In the genomic region with DNA sequence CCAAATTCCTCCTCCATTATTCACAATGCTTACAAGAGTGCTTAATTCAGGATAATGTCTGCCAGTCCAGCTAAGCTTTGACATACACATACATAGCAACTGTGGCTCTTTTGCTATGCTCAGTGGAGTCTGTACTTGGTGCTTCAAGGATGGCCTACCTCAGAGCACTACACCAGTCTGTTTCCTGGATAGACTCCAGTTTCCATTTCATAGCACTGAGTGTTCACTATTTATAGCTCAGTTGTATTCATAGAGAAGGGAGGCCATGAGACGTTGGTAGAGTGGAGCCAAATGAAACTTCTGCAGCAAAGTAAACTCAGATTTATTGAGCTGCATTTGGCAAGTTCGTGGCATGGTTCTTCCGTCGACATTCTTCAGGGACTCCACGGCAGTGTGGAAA, we compare ENCODE assay signal across 37 mouse cellular contexts. TPM values are rescaled to one million over a fixed set of nuclear protein-coding genes. Genes with fewer than 3 reads are reported as not detected.
DNase-seq lines count a peak whose midpoint lies in the region; ATAC-seq and TF ChIP-seq lines count a peak whose summit lies in the region.
"Had no signal": no experiment of that assay in that cellular context is flagged by ENCODE, and none has a peak within 500 bp of the region (broad histone marks: within the 10 kb centered on the region; RNA-seq: fewer than 3 reads in every experiment).

No protein-coding gene starts in this region.

- peak; percentile 72 for ATAC-seq in heart, embryonic 16.5 days (replicated peaks; ENCODE audit: extremely low read depth, insufficient read depth, low FRiP score)
- ATAC-seq in kidney, embryonic 15.5 days (replicated peaks; ENCODE audit: low FRiP score) = no peak
- ATAC-seq: activated CD4-positive, CD25-positive, alpha-beta regulatory T cell, adult 4 months; forebrain, embryonic 15.5 days; hindbrain, embryonic 16.5 days; intestine, embryonic 15.5 days; liver, embryonic 12.5 days; midbrain, embryonic 13.5 days had no signal

- H3K9me3 ChIP-seq in heart, embryonic 10.5 days = no peaks in the 10 kb centered on the region
- H3K9me3 ChIP-seq in heart, embryonic 16.5 days (replicated peaks; ENCODE audit: control insufficient read depth, low read length) = no peaks in the 10 kb centered on the region
- H3K9me3 ChIP-seq in kidney, embryonic 15.5 days (replicated peaks) = no peaks in the 10 kb centered on the region
- H3K9me3 ChIP-seq: embryonic facial prominence, embryonic 15.5 days; forebrain, embryonic 15.5 days; hindbrain, embryonic 10.5 days; intestine, embryonic 15.5 days; liver, embryonic 12.5 days; midbrain, embryonic 13.5 days had no signal

- TF ChIP-seq CTCF in heart, adult 2 months (IDR thresholded peaks at IDR 0.05) = no peak

- H3K4me3 ChIP-seq in heart, adult 2 months = no peak overlapping the region
- no peak overlapping the region for H3K4me3 ChIP-seq in heart, embryonic 10.5 days
- H3K4me3 ChIP-seq in heart, embryonic 16.5 days (ENCODE audit: low read length) = no peak overlapping the region
- H3K4me3 ChIP-seq in kidney, embryonic 15.5 days (replicated peaks) = no peak overlapping the region
- H3K4me3 ChIP-seq: embryonic facial prominence, embryonic 15.5 days; forebrain, embryonic 15.5 days; hindbrain, embryonic 10.5 days; intestine, embryonic 15.5 days; liver, embryonic 12.5 days; midbrain, embryonic 13.5 days had no signal

- 47% methylated on average over 5 of the region's 5 CpGs for WGBS in heart, adult 2 months
- 81% methylated on average over 5 of the region's 5 CpGs for WGBS in heart, embryonic 10.5 days
- 59% methylated on average over 5 of the region's 5 CpGs for WGBS in heart, embryonic 16.5 days
- whole genome bisulfite sequencing in kidney, embryonic 15.5 days = 73% methylated on average over 5 of the region's 5 CpGs

- no peaks in the 10 kb centered on the region for H3K79me2 ChIP-seq in heart, adult 2 months (replicated peaks; ENCODE audit: control insufficient read depth, insufficient read depth, low read length)

- peaks cover 1% of the 10 kb centered on the region; the same call in 1 of the 2 replicates for H3K4me1 ChIP-seq in heart, adult 2 months (ENCODE audit: control insufficient read depth, insufficient read depth, low read length)
- no peaks in the 10 kb centered on the region for H3K4me1 ChIP-seq in heart, embryonic 10.5 days
- H3K4me1 ChIP-seq in heart, embryonic 16.5 days (ENCODE audit: control insufficient read depth, insufficient read depth, low read length) = 0 out of 2 replicates have a peak, but pooled peaks cover 5% of the 10 kb centered on the region
- H3K4me1 ChIP-seq in kidney, embryonic 15.5 days = no peaks in the 10 kb centered on the region
- H3K4me1 ChIP-seq: embryonic facial prominence, embryonic 15.5 days; intestine, embryonic 15.5 days; liver, embryonic 12.5 days; midbrain, embryonic 13.5 days had no signal

- H3K27me3 ChIP-seq in heart, adult 2 months (ENCODE audit: control insufficient read depth, insufficient read depth, low read length) = no peaks in the 10 kb centered on the region
- H3K27me3 ChIP-seq in heart, embryonic 10.5 days (ENCODE audit: insufficient read depth, poor library complexity, severe bottlenecking) = no peaks in the 10 kb centered on the region
- no peaks in the 10 kb centered on the region for H3K27me3 ChIP-seq in heart, embryonic 16.5 days (ENCODE audit: control insufficient read depth, insufficient read depth, low read length)
- H3K27me3 ChIP-seq in kidney, embryonic 15.5 days = no peaks in the 10 kb centered on the region
- H3K27me3 ChIP-seq: CH12.LX; embryonic facial prominence, embryonic 15.5 days; forebrain, embryonic 15.5 days; intestine, embryonic 15.5 days; liver, embryonic 12.5 days; midbrain, embryonic 13.5 days had no signal

- no peak for TF ChIP-seq EP300 in heart, adult 2 months (IDR thresholded peaks at IDR 0.05; ENCODE audit: insufficient read depth, low read depth, low read length)

- intact Hi-C loops in heart, adult 2 months (cut with DNase I) = no loop called here

- no peaks in the 10 kb centered on the region for H3K36me3 ChIP-seq in heart, adult 2 months (ENCODE audit: control insufficient read depth, insufficient read depth, low read length)
- no peaks in the 10 kb centered on the region for H3K36me3 ChIP-seq in heart, embryonic 10.5 days
- H3K36me3 ChIP-seq in heart, embryonic 16.5 days (ENCODE audit: control insufficient read depth, insufficient read depth) = no peaks in the 10 kb centered on the region
- no peaks in the 10 kb centered on the region for H3K36me3 ChIP-seq in kidney, embryonic 15.5 days
- H3K36me3 ChIP-seq: embryonic facial prominence, embryonic 15.5 days; forebrain, embryonic 15.5 days; G1E; hindbrain, embryonic 10.5 days; intestine, embryonic 15.5 days; liver, embryonic 12.5 days; midbrain, embryonic 13.5 days had no signal

- peak overlapping the region; percentile 66 for H3K27ac ChIP-seq in heart, adult 2 months
- H3K27ac ChIP-seq in heart, embryonic 10.5 days = no peak overlapping the region
- H3K27ac ChIP-seq in heart, embryonic 16.5 days (ENCODE audit: low read length) = peak overlapping the region; percentile 69
- H3K27ac ChIP-seq in kidney, embryonic 15.5 days = no peak overlapping the region
- H3K27ac ChIP-seq: embryonic facial prominence, embryonic 15.5 days; forebrain, embryonic 15.5 days; hindbrain, embryonic 10.5 days; intestine, embryonic 15.5 days; liver, embryonic 12.5 days; midbrain, embryonic 13.5 days had no signal

- no peak for DNase-seq in heart, adult 2 months
- DNase-seq in heart, embryonic 10.5 days (ENCODE audit: low spot score) = no peak
- DNase-seq in heart, adult 11 months = no peak
- peak; percentile 55 for DNase-seq in brain, adult 2 months (ENCODE audit: low read depth, low spot score)
- DNase-seq in embryo, embryonic 10.5 days (ENCODE audit: low spot score) = no peak
- DNase-seq: adrenal gland, postnatal 10 days; B cell, adult 2 months; cerebellum, postnatal 25 days; embryo, embryonic 11 days; gastrocnemius, postnatal 25 days; kidney, adult 8-10 months; kidney, postnatal 14 days; left cerebral cortex, postnatal 4 days; lung, adult 18-20 months; lung, postnatal 10 days had no signal

- no peak for TF ChIP-seq POLR2A in heart, adult 2 months (IDR thresholded peaks at IDR 0.05; ENCODE audit: insufficient read depth, low read depth, low read length)

- H3K9ac ChIP-seq in heart, adult 2 months (ENCODE audit: low read depth, low read length) = no peak overlapping the region
- no peak overlapping the region for H3K9ac ChIP-seq in heart, embryonic 16.5 days (ENCODE audit: low read length)
- no peak overlapping the region for H3K9ac ChIP-seq in kidney, embryonic 15.5 days
- H3K9ac ChIP-seq: embryonic facial prominence, embryonic 15.5 days; forebrain, embryonic 15.5 days; intestine, embryonic 15.5 days; liver, embryonic 12.5 days; midbrain, embryonic 13.5 days had no signal

- no peak overlapping the region for H3K4me2 ChIP-seq in heart, embryonic 16.5 days (ENCODE audit: low read depth, low read length)
- H3K4me2 ChIP-seq in kidney, embryonic 15.5 days = no peak overlapping the region
- H3K4me2 ChIP-seq: embryonic facial prominence, embryonic 15.5 days; forebrain, embryonic 15.5 days; intestine, embryonic 15.5 days; liver, embryonic 12.5 days; midbrain, embryonic 13.5 days had no signal

RNA-seq across cellular contexts. Expression of gene Gm45261, which starts 22.2 kb away (rescaled TPM):
- not detected for total RNA-seq in heart, adult 2 months (2021)
- not detected in 2 replicates for polyA plus RNA-seq in heart, adult 2 months (2012; rRNA removed)
- not detected in 2 replicates for polyA plus RNA-seq in heart, embryonic 10.5 days (2016; fragmentation: Nextera tagmentation; extraction: Ambion mirVana)
- not detected in 2 replicates for polyA plus RNA-seq in heart, embryonic 16.5 days (2015; fragmentation: Nextera tagmentation; extraction: Ambion mirVana)
- polyA plus RNA-seq in kidney, embryonic 15.5 days (2015; fragmentation: Nextera tagmentation; extraction: Ambion mirVana) = not detected in 2 replicates
- total RNA-seq: adrenal gland, postnatal 10 days; CH12.LX; G1E; gastrocnemius, postnatal 25 days; layer of hippocampus, adult 18-20 months; layer of hippocampus, postnatal 14 days; left cerebral cortex, adult 8-10 months; left cerebral cortex, postnatal 4 days; megakaryocyte, adult 5-6 weeks; monocyte, adult 5-6 weeks; neutrophil, adult 5-6 weeks had no signal
- polyA plus RNA-seq: activated CD4-positive, CD25-positive, alpha-beta regulatory T cell, adult 4 months; cerebellum, adult 2 months; embryonic facial prominence, embryonic 15.5 days; forebrain, embryonic 15.5 days; G1E; hindbrain, embryonic 10.5 days; hindbrain, embryonic 16.5 days; intestine, embryonic 15.5 days; liver, embryonic 12.5 days; midbrain, embryonic 13.5 days; small intestine, adult 2 months; testis, adult 2 months; urinary bladder, adult 2 months had no signal

Comparison
In these comparisons a context has a peak if more than half of its experiments do, and no peak if none do; other contexts are left out.
1. H3K27ac ChIP-seq: peak in heart, adult 2 months (single experiment) and heart, embryonic 16.5 days (single experiment); none in heart, embryonic 10.5 days (single experiment) and kidney, embryonic 15.5 days (single experiment).